Mouse (Mus musculus): ENCODE results near the gene Ube2d3. TPM values are rescaled to one million over a fixed set of nuclear protein-coding genes. Genes with fewer than 3 reads are reported as not detected.

The Ube2d3 gene
- polyA plus RNA-seq, 1 experiment from 2014 or later, result 409 TPM

DNA sequence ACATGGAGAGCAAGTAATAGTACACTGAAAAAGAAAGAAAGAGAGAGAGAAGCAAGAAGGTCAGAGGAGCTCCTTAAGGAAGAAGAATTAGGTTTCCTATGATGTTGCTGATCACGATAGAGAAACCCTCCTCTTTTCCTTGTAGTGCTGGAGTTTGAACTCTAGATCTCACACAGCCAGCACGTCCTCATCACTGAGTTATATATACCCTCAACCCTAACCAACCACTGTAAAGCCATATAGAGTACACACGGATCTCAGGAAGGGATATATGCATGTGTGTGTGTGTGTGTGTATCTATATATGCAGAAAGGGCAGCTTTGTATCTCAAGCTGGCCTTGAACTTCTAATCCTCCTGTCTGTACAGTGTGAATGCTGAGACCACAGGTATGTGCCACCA is 20.7 kb upstream of the Ube2d3 start:
- H3K9me3 ChIP-seq, result no peaks in the 10 kb centered on the region
- peaks cover 26% of the 10 kb centered on the region for H3K4me1 ChIP-seq (replicated peaks)
- no peak overlapping the region for H3K4me2 ChIP-seq
- no peak for ATAC-seq (ENCODE audit: low FRiP score)
- H3K27ac ChIP-seq, result no peak overlapping the region
- H3K9ac ChIP-seq, result no peak overlapping the region
- peaks cover 6% of the 10 kb centered on the region for H3K36me3 ChIP-seq
- no peak overlapping the region for H3K4me3 ChIP-seq
- no peaks in the 10 kb centered on the region for H3K27me3 ChIP-seq
- WGBS, result 90% methylated on average over 3 of the region's 3 CpGs

DNA sequence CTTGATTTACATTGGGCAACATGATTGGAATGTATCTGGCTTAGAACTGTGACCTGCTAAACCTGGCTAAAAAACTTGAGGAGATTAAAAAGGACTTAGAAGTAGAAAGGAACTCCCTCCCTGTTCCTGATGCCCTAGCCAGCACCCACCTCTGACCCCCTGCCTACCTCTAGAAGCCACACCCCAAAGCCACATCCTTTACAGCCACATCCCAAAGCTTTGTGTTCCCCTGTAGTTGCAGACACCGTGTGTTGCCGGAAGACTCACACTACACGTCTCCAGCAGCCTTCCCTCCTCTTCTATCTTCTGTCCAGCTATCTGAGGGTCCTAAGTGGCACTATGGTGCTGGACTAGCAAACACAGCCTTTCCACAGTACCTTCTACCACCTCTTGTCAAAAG is 20.1 kb upstream of the Ube2d3 start:
- H3K4me1 ChIP-seq (replicated peaks), result peaks cover 25% of the 10 kb centered on the region
- 82% methylated on average over 3 of the region's 3 CpGs for WGBS
- ATAC-seq (ENCODE audit: low FRiP score), result no peak
- H3K36me3 ChIP-seq, result peaks cover 6% of the 10 kb centered on the region
- H3K4me2 ChIP-seq, result no peak overlapping the region
- H3K9me3 ChIP-seq, result no peaks in the 10 kb centered on the region
- H3K9ac ChIP-seq, result no peak overlapping the region
- no peak overlapping the region for H3K4me3 ChIP-seq
- H3K27me3 ChIP-seq, result no peaks in the 10 kb centered on the region
- no peak overlapping the region for H3K27ac ChIP-seq

DNA sequence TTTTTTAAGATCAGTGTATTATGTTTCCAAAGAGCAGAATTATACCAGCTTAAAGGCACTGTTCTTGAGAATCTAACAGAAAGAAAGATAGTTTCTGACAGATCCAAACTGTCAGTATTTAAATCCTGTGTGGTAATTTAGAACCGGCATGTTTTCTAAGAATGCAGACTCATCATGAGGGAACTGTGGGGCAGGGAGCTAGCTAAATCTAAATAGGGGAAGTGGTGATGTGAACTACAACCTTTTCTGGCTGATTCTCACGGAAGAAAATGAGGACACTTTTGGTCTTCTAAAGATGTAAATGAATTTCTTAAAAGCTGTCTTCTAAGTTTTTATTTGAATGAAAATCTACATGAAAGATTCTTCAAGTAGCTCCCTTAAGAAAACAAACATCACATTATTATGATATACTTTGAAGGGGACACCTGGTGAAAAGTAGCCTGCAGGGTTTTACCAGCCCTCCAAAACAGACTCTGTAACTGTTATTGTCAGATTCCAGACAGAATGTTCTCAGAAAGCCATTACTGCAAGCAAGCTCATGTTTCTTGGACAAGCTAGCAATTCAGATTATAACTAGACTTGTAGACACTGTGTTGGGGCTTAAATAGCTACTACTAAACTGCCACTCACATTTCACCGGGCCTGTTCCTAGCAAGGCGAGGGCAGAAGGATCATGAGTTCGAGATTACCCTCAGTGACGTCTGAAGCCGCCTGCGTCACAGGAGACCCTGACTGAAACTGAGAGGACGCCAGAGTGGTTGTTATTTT is 17.2 kb upstream of the Ube2d3 start:
- 93% methylated on average over 9 of the region's 9 CpGs for WGBS
- H3K9me3 ChIP-seq, result no peaks in the 10 kb centered on the region
- H3K4me2 ChIP-seq, result no peak overlapping the region
- H3K9ac ChIP-seq, result peak overlapping the region; percentile 49; the same call in 1 of the 2 replicates
- ATAC-seq (ENCODE audit: low FRiP score), result no peak
- H3K27ac ChIP-seq, result no peak overlapping the region
- H3K4me3 ChIP-seq, result no peak overlapping the region
- H3K4me1 ChIP-seq (replicated peaks), result peaks cover 29% of the 10 kb centered on the region
- peaks cover 6% of the 10 kb centered on the region for H3K36me3 ChIP-seq
- no peaks in the 10 kb centered on the region for H3K27me3 ChIP-seq

DNA sequence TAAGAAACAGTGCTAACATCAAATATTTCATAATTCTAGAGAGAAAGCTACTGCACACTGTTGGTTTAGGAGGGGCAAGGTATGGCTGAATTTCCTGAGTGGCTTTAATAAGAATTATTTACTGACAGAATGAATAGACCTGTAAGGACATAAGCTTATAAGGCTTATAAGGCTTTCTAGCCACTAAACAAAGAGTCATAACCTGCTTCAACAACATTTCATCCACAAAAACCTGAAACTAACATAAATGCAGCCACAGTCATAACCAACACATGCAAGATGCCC is 16.7 kb upstream of the Ube2d3 start:
- no peaks in the 10 kb centered on the region for H3K9me3 ChIP-seq
- no peaks in the 10 kb centered on the region for H3K27me3 ChIP-seq
- H3K4me3 ChIP-seq, result no peak overlapping the region
- no peak for ATAC-seq (ENCODE audit: low FRiP score)
- H3K4me2 ChIP-seq, result no peak overlapping the region
- peaks cover 4% of the 10 kb centered on the region for H3K36me3 ChIP-seq
- peaks cover 29% of the 10 kb centered on the region for H3K4me1 ChIP-seq (replicated peaks)
- no peak overlapping the region for H3K27ac ChIP-seq
- peak overlapping the region; percentile 49; the same call in 1 of the 2 replicates for H3K9ac ChIP-seq

DNA sequence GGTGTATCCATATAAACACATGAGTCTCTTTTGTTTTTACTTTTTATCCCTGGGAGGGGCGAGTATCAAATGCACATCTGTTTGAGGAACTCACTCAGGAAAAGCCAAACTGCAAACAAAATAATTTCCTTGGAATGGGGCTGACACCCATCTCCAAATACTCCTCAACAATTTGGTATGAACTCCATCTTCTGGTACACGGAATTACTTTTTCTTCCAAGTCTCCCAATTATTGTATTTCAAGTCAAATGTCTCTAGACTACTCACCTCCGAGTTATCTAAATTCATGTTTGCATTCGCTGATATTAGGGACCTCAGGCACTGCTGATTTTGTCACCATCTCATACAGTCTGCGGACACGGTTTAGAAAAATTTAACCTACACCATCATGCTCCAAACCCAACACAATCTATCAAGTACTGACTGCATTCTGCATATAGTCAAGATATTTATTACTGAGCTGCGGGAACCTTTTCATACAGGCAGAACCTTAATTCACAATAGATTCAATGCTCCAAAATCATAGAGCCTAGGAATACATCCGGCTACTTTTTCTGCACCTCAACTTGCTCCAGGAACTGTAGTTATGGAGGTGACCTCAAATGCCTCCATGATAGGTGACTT is 15.6 kb upstream of the Ube2d3 start:
- Histone ChIP-seq H3K9ac (peak overlapping the region; percentile 89), H3K27me3 (no peaks in the 10 kb centered on the region), H3K4me2 (peak overlapping the region; percentile 76), H3K4me1 (replicated peaks) (peaks cover 29% of the 10 kb centered on the region), H3K36me3 (no peaks in the 10 kb centered on the region), H3K9me3 (no peaks in the 10 kb centered on the region), H3K27ac (peak overlapping the region; percentile 98), H3K4me3 (peak overlapping the region; percentile 69)
- peak; percentile 1; the same call in 1 of the 2 replicates for ATAC-seq (ENCODE audit: low FRiP score)
- WGBS, result 29% methylated on average over 8 of the region's 8 CpGs

DNA sequence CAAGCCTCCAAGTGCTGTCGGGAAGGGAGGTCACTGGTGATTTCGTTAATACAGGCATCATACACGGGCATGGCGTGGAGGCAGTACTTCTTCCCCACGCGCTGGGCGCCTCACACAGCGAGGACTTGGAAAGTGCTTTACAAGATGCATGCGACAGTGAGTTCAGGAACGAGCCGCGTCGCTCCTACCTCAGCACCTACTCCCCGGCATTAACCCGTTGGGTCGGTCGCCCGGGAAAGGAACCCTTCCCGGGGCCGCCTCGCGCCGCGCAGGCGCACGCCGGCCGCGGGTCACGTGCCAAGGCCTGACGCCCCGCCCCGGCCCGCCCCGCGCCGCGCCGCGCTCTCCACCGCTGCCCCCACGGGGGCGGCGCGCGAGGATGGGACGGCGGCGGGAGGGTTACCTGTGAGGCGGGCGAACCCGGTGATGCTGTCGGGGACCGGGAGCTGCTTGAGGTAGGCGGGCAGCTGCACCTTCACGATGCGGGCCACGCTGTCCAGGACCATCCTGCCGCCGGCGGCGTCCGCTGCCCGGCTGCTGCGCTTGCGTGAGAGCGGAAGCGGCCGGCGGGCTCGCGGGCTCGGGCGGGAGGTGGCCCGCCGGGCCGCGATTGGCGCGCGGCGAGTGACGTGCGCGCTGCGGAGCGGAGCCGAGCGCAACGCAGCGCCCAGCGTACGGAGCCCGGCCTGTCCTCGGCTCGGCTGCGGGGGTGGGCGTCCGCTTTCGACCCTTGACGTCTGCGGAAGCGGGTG is 14.9 kb upstream of the Ube2d3 start:
- H3K9me3 ChIP-seq, result no peaks in the 10 kb centered on the region
- H3K4me3 ChIP-seq, result peak overlapping the region; percentile 69
- H3K4me2 ChIP-seq, result peak overlapping the region; percentile 76
- H3K9ac ChIP-seq, result peak overlapping the region; percentile 89
- ATAC-seq (ENCODE audit: low FRiP score), result peak; percentile 99
- H3K36me3 ChIP-seq, result 0 out of 2 replicates have a peak, but pooled peaks cover 3% of the 10 kb centered on the region
- H3K27ac ChIP-seq, result peak overlapping the region; percentile 98
- H3K27me3 ChIP-seq, result no peaks in the 10 kb centered on the region
- peaks cover 25% of the 10 kb centered on the region for H3K4me1 ChIP-seq (replicated peaks)
- under 1% methylated on average over 87 of the region's 103 CpGs for WGBS

DNA sequence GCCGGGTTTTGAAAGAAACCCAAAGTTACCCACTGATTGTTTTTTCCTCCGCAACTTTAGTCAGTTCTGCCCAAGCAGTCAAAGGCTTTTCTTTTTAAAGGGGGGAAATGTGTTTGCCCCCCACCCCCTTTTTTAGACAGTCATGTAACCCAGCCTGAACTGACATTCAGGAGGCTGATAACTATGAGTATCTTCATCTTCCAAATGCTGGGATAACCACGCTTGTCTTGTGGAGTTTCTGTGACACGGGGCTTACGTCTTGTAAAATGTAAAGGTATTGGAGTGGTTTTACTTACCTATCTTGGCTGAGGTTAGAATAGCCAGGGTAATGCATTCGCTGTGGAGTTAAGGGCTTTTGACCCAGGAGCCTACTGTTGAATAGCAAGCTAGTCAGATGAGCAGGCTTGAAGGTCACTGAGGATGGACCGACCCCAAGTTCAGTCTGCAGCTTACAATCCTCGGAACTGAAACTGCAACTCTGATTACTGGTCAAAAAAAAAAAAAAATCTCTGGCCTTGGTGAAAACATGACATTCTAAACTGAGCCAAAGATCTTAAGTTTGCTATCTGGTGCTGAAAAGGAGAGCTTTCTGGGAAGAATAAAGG is 14.2 kb upstream of the Ube2d3 start, which contains the start of gene Cisd2:
Gene Cisd2 (minus strand): TSS at position 318 of the 605 bp plus-strand sequence.
- Histone ChIP-seq H3K27ac (peak within 1 kb of the TSS; percentile 98), H3K9me3 (no peaks in the 10 kb centered on the region), H3K36me3 (0 out of 2 replicates have a peak, but pooled peaks cover 5% of the 10 kb centered on the region), H3K4me2 (peak within 1 kb of the TSS; percentile 76), H3K27me3 (no peaks in the 10 kb centered on the region), H3K4me1 (replicated peaks) (peaks cover 25% of the 10 kb centered on the region), H3K4me3 (peak within 1 kb of the TSS; percentile 69), H3K9ac (peak within 1 kb of the TSS; percentile 89)
- peak; percentile 33 for ATAC-seq (ENCODE audit: low FRiP score)
- 5% methylated on average over 8 of the region's 8 CpGs for WGBS

DNA sequence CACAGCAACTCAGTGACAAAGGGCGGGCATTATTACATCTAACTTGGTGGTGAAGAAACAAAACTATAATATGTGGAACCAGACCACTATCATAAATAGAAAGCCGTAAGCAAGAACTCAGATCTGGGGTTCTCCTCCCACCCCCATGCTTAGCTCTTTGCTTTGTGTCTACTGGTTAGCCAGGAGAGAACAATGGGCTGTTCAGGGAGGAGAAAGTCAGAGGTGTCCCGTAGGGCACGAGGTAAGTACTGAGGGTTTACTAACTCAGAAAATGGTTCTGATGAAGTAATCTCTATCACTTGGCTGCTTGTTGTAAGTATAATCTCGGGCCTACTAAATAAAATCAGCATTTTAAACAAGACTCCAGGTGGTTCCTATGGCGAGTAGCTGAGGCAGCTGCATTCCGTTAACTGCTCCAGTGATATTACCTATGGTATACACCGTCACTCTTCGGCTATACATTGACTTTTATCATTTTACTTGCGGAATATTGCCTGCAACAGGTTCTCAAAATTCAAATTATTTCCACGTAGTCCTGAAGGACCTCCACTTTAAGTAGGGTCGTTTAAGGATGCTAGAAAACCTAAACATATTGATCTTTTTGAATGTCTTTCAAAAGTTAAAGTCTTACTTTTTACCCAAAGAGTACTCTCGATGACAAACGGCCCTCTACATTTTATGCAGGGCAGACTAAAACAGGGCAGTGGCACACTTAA is 890 bp upstream of the Ube2d3 start:
- peak overlapping the region; percentile 55 for H3K4me2 ChIP-seq
- H3K9ac ChIP-seq, result peak overlapping the region; percentile 71
- WGBS, result 42% methylated on average over 14 of the region's 14 CpGs
- H3K36me3 ChIP-seq, result no peaks in the 10 kb centered on the region
- no peak for ATAC-seq (ENCODE audit: low FRiP score)
- peak overlapping the region; percentile 100 for H3K27ac ChIP-seq
- H3K4me1 ChIP-seq (replicated peaks), result peaks cover 20% of the 10 kb centered on the region
- H3K4me3 ChIP-seq, result peak overlapping the region; percentile 92
- no peaks in the 10 kb centered on the region for H3K9me3 ChIP-seq
- no peaks in the 10 kb centered on the region for H3K27me3 ChIP-seq

DNA sequence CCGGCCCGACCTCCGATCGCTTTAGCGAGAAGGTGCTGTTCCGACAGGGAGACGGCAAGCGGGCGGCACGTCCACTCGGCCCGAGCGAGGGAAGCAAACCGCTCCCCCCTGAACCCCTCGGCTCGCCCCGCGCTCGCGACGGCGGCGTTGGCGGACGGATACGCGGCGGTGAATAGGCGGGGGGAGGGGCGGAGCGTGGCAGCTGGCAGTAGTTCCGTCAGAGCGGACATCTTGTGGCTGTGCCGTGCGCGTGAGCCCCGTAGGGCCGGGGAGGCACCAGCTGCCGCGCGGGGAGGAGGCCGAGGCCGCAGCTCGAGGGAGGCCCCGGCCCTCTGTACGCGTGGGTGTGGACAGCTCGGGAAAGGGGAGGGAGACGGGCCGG is 573 bp downstream of the Ube2d3 start:
- Histone ChIP-seq H3K4me2 (peak overlapping the region; percentile 98; the same call in 1 of the 2 replicates), H3K4me1 (replicated peaks) (peaks cover 30% of the 10 kb centered on the region), H3K36me3 (no peaks in the 10 kb centered on the region; the same call in 1 of the 2 replicates), H3K27ac (peak overlapping the region; percentile 100), H3K4me3 (peak overlapping the region; percentile 92), H3K9ac (peak overlapping the region; percentile 94), H3K9me3 (no peaks in the 10 kb centered on the region), H3K27me3 (no peaks in the 10 kb centered on the region)
- peak; percentile 81 for ATAC-seq (ENCODE audit: low FRiP score)
- 2% methylated on average over 34 of the region's 50 CpGs for WGBS

DNA sequence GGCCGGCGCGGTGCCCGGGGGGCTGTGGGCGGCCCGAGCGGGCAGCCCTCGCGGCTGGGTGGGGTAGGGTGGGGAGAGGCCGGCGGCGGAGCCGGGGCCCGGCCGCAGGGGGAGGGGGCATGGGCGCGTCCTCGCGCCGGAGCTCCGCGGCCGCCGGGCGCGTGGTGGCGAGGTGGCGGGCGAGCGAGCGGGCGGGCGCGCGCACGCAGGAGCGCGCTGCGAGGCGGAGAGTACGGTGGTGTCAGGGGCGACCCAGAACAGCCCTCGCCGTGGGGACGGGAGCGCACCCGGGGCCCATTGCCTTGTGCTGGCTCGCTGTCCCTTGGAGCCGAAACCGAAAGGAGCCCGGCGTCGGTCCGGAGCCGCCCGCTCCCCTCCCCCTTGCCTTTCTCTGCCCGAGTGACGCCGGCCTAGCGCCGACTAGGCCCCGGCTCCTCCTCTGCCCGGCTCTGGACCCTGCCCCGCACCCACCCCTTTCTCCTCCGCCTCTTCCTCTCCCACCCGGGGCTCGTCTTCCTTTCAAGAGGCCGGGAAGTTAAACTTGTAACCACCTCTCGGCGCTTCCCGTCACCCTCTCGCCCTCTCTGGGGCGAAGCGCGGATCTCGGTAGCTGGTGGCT is 1.1 kb downstream of the Ube2d3 start:
- Histone ChIP-seq H3K4me2 (peak overlapping the region; percentile 98), H3K9ac (peak overlapping the region; percentile 94), H3K4me1 (replicated peaks) (peaks cover 31% of the 10 kb centered on the region), H3K4me3 (peak overlapping the region; percentile 92), H3K9me3 (no peaks in the 10 kb centered on the region), H3K27ac (peak overlapping the region; percentile 100), H3K27me3 (no peaks in the 10 kb centered on the region), H3K36me3 (no peaks in the 10 kb centered on the region; the same call in 1 of the 2 replicates)
- peak; percentile 62 for ATAC-seq (ENCODE audit: low FRiP score)
- under 1% methylated on average over 64 of the region's 76 CpGs for WGBS

DNA sequence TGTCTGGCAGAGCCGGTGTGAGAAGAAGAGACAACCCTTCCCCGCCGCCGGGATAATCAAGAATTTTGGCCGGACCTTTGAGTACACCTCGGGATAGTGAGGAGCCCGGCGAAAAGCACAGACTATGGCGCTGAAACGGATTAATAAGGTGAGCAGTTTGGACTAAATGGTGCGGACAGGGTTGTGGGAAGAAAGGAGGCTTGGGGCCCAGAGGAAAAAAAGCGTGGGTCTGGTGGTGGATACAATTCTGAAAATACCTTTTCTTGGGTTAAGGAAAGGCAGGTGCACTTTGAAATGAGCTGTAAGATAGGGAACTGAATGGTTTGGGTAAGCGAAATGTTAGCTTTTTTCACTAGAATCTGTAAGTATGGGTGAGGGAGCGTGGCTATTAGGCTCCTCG is 1.7 kb downstream of the Ube2d3 start:
- Histone ChIP-seq H3K9me3 (no peaks in the 10 kb centered on the region), H3K9ac (peak overlapping the region; percentile 94), H3K4me1 (replicated peaks) (peaks cover 31% of the 10 kb centered on the region), H3K4me2 (peak overlapping the region; percentile 98), H3K36me3 (no peaks in the 10 kb centered on the region; the same call in 1 of the 2 replicates), H3K27me3 (no peaks in the 10 kb centered on the region), H3K27ac (peak overlapping the region; percentile 100), H3K4me3 (peak overlapping the region; percentile 92)
- ATAC-seq (ENCODE audit: low FRiP score), result no peak
- 5% methylated on average over 15 of the region's 15 CpGs for WGBS
